ENCODE assay signal across 10 mouse cellular contexts in the genomic region with DNA sequence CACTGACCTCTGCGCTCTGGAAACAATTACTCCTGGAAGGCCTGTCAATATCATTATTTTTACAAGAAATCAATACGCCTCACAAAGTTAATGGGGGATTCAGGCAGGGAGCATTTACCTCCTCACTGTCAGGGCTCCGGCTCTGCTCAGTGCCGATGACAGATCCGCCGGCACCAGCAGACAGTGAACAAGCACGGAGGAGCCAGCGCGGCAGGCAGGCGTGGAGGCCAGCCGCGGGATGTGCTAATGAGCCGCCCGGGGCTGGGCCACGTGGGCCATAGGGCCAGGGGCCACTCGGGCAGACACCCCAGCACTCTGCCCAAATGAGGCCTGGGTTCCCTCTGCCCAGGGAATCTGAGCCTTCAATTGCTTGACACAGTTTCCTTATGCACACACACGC. TPM values are rescaled to one million over a fixed set of nuclear protein-coding genes. Genes with fewer than 3 reads are reported as not detected.
A peak's percentile ranks its signal among the peaks of the same experiment; 100 is the strongest.
DNase-seq lines count a peak whose midpoint lies in the region; ATAC-seq and TF ChIP-seq lines count a peak whose summit lies in the region.
"Had no signal": no experiment of that assay in that cellular context is flagged by ENCODE, and none has a peak within 500 bp of the region (broad histone marks: within the 10 kb centered on the region; RNA-seq: fewer than 3 reads in every experiment).

No protein-coding gene starts in this region.

- intact Hi-C loops in gastrocnemius, adult 2 months (cut with DNase I) = loop anchor here (5.0 kb wide), 1 partner anchor 46 kb away; the partner anchor contains the start of gene Ebf3

- H3K27me3 ChIP-seq in G1E (ENCODE audit: insufficient read depth, low read length) = no peaks in the 10 kb centered on the region
- peaks cover 76% of the 10 kb centered on the region for H3K27me3 ChIP-seq in forebrain, embryonic 13.5 days
- H3K27me3 ChIP-seq in midbrain, embryonic 10.5 days (ENCODE audit: low read depth, poor library complexity, severe bottlenecking) = peaks cover 39% of the 10 kb centered on the region

- peak overlapping the region; percentile 30 for H3K9ac ChIP-seq in forebrain, embryonic 13.5 days
- H3K9ac ChIP-seq: liver, embryonic 14.5 days had no signal

- peak overlapping the region; percentile 53; the same call in 1 of the 2 replicates for H3K27ac ChIP-seq in gastrocnemius, adult 2 months
- no peak overlapping the region for H3K27ac ChIP-seq in forebrain, embryonic 13.5 days
- H3K27ac ChIP-seq in midbrain, embryonic 10.5 days (replicated peaks) = 0 out of 2 replicates have a peak overlapping the region, but pooled peaks have one; percentile 33
- H3K27ac ChIP-seq: liver, embryonic 14.5 days had no signal

- peak overlapping the region; percentile 19 for H3K4me3 ChIP-seq in gastrocnemius, adult 2 months
- peak overlapping the region; percentile 20; the same call in 1 of the 2 replicates for H3K4me3 ChIP-seq in G1E (ENCODE audit: low read depth, low read length)
- no peak overlapping the region for H3K4me3 ChIP-seq in forebrain, embryonic 13.5 days
- 0 out of 2 replicates have a peak overlapping the region, but pooled peaks have one; percentile 27 for H3K4me3 ChIP-seq in midbrain, embryonic 10.5 days

- H3K36me3 ChIP-seq in G1E (replicated peaks) = no peaks in the 10 kb centered on the region
- no peaks in the 10 kb centered on the region for H3K36me3 ChIP-seq in forebrain, embryonic 13.5 days (ENCODE audit: poor library complexity, severe bottlenecking)
- no peaks in the 10 kb centered on the region for H3K36me3 ChIP-seq in midbrain, embryonic 10.5 days

- TF ChIP-seq CTCF in gastrocnemius, adult 2 months (IDR thresholded peaks at IDR 0.05) = no peak
- no peak for TF ChIP-seq CTCF in G1E (IDR thresholded peaks at IDR 0.05; ENCODE audit: low read depth, low read length)

- peaks cover 75% of the 10 kb centered on the region for H3K9me3 ChIP-seq in G1E (replicated peaks)
- H3K9me3 ChIP-seq in forebrain, embryonic 13.5 days (replicated peaks) = no peaks in the 10 kb centered on the region
- H3K9me3 ChIP-seq in midbrain, embryonic 10.5 days (replicated peaks) = no peaks in the 10 kb centered on the region

- no peak for ATAC-seq in G1E (ENCODE audit: extremely low read depth, insufficient number of reproducible peaks, low FRiP score, poor library complexity, severe bottlenecking)
- no peak for ATAC-seq in forebrain, embryonic 13.5 days
- ATAC-seq in megakaryocyte, adult 5-6 weeks (ENCODE audit: poor library complexity, severe bottlenecking) = no peak

- no peaks in the 10 kb centered on the region for H3K4me1 ChIP-seq in G1E (ENCODE audit: insufficient read depth, low read depth, low read length)
- peaks cover 29% of the 10 kb centered on the region for H3K4me1 ChIP-seq in forebrain, embryonic 13.5 days
- peaks cover 63% of the 10 kb centered on the region for H3K4me1 ChIP-seq in midbrain, embryonic 10.5 days

- peak overlapping the region; percentile 33; the same call in 1 of the 2 replicates for H3K4me2 ChIP-seq in forebrain, embryonic 13.5 days

- DNase-seq in gastrocnemius, adult 2 months = peak; percentile 45
- DNase-seq in gastrocnemius, postnatal 4 days (ENCODE audit: low spot score in 2 of 2) = no peak
- DNase-seq in G1E (ENCODE audit: low spot score) = no peak
- peak; percentile 43 for DNase-seq in midbrain, embryonic 10.5 days (ENCODE audit: low spot score)
- DNase-seq in lung, postnatal 10 days = no peak
- DNase-seq in urinary bladder, postnatal 14 days (ENCODE audit: low spot score) = no peak
- DNase-seq: heart, postnatal 14 days had no signal

- 16% methylated on average over 17 of the region's 17 CpGs for WGBS in forebrain, embryonic 13.5 days
- 13% methylated on average over 17 of the region's 17 CpGs for WGBS in midbrain, embryonic 10.5 days

RNA-seq across cellular contexts. Expression of gene Ebf3, which starts 47.7 kb away (rescaled TPM):
- total RNA-seq in gastrocnemius, adult 2 months (2021) = 1 to 10 TPM; 7.2 to 7.7 TPM
- total RNA-seq in gastrocnemius, postnatal 4 days (2021) = 10 to 100 TPM; 45.8 to 50.1 TPM
- not detected in 2 replicates for total RNA-seq in G1E (2014; fragmentation: Nextera tagmentation)
- 0.06 and 0.16 TPM in 2 replicates for total RNA-seq in G1E (2017)
- polyA plus RNA-seq in G1E (2012) = not detected in 2 replicates
- polyA plus RNA-seq in forebrain, embryonic 13.5 days (2015; fragmentation: Nextera tagmentation; extraction: Ambion mirVana) = 1.1 and 2.0 TPM in 2 replicates
- 3.2 and 5.4 TPM in 2 replicates for polyA plus RNA-seq in midbrain, embryonic 10.5 days (2016; fragmentation: Nextera tagmentation; extraction: Ambion mirVana)
- 0.47 and 0.68 TPM in 2 replicates for total RNA-seq in megakaryocyte, adult 5-6 weeks (2015)
- total RNA-seq in megakaryocyte, adult 5-6 weeks (2017) = 0.45 and 0.62 TPM in 2 replicates

Comparison
In these comparisons a context has a peak if more than half of its experiments do, and no peak if none do; other contexts are left out.
1. DNase-seq: peak in gastrocnemius, adult 2 months (single experiment) and midbrain, embryonic 10.5 days (single experiment); none in gastrocnemius, postnatal 4 days (0 of 2), G1E (single experiment), lung, postnatal 10 days (single experiment) and urinary bladder, postnatal 14 days (single experiment).
2. RNA of gene Ebf3, which starts 47.7 kb away (total RNA-seq): 45.8 to 50.1 TPM in gastrocnemius, postnatal 4 days; 7.2 to 7.7 TPM in gastrocnemius, adult 2 months, 0.45 to 0.68 TPM in megakaryocyte, adult 5-6 weeks and 0.06 to 0.16 TPM in G1E; every median in the first group is over 4 times any median in the second.